Mouse (Mus musculus): ENCODE measurements at regions not wholly inside any gene's neighbourhood (a gene's known extent, or its start where the extent isn't known, plus 50 kb on each side); places are given as distances from the start of the nearest gene placed in this dataset.

GRCm38 (mm10) chr1:32872920-32873319, 325.8 kb upstream of the Gm5415 start:
- 84% methylated on average over 8 of the region's 8 CpGs for WGBS
- no peak for ATAC-seq (ENCODE audit: low FRiP score)
- Histone ChIP-seq H3K36me3 (ENCODE audit: control insufficient read depth, insufficient read depth, low read length) (no peaks in the 10 kb centered on the region), H3K27me3 (ENCODE audit: control insufficient read depth, insufficient read depth, low read length) (no peaks in the 10 kb centered on the region), H3K27ac (ENCODE audit: low read depth, low read length) (no peak overlapping the region), H3K9ac (ENCODE audit: low read depth, low read length) (no peak overlapping the region), H3K9me3 (ENCODE audit: control insufficient read depth, low read length) (no peaks in the 10 kb centered on the region), H3K4me1 (replicated peaks; ENCODE audit: control insufficient read depth, insufficient read depth, low read length) (no peaks in the 10 kb centered on the region), H3K4me3 (ENCODE audit: low read depth, low read length) (no peak overlapping the region), H3K4me2 (replicated peaks; ENCODE audit: low read depth, low read length) (no peak overlapping the region)
- DNase-seq (ENCODE audit: low spot score) = no peak

- ATAC-seq (ENCODE audit: low FRiP score) = no peak
- H3K4me3 ChIP-seq (ENCODE audit: low read depth, low read length) = no peak overlapping the region
- no peaks in the 10 kb centered on the region for H3K27me3 ChIP-seq (ENCODE audit: control insufficient read depth, insufficient read depth, low read length)
- H3K4me1 ChIP-seq (replicated peaks; ENCODE audit: control insufficient read depth, insufficient read depth, low read length) = no peaks in the 10 kb centered on the region
- no peak overlapping the region for H3K9ac ChIP-seq (ENCODE audit: low read depth, low read length)
- H3K9me3 ChIP-seq (ENCODE audit: control insufficient read depth, low read length) = no peaks in the 10 kb centered on the region
- no peaks in the 10 kb centered on the region for H3K36me3 ChIP-seq (ENCODE audit: control insufficient read depth, insufficient read depth, low read length)
- WGBS = 89% methylated on average over 1 of the region's 1 CpGs
- no peak overlapping the region for H3K4me2 ChIP-seq (replicated peaks; ENCODE audit: low read depth, low read length)
- no peak overlapping the region for H3K27ac ChIP-seq (ENCODE audit: low read depth, low read length)
- no peak for DNase-seq (ENCODE audit: low spot score)
Measured at GRCm38 (mm10) chr1:32866111-32866510, 319.0 kb upstream of the Gm5415 start.

- Histone ChIP-seq H3K4me1 (replicated peaks; ENCODE audit: control insufficient read depth, insufficient read depth, low read length) (no peaks in the 10 kb centered on the region), H3K27ac (ENCODE audit: low read depth, low read length) (no peak overlapping the region), H3K9me3 (ENCODE audit: control insufficient read depth, low read length) (no peaks in the 10 kb centered on the region), H3K4me2 (replicated peaks; ENCODE audit: low read depth, low read length) (no peak overlapping the region), H3K27me3 (ENCODE audit: control insufficient read depth, insufficient read depth, low read length) (no peaks in the 10 kb centered on the region), H3K9ac (ENCODE audit: low read depth, low read length) (no peak overlapping the region), H3K4me3 (ENCODE audit: low read depth, low read length) (no peak overlapping the region), H3K36me3 (ENCODE audit: control insufficient read depth, insufficient read depth, low read length) (no peaks in the 10 kb centered on the region)
- DNase-seq (ENCODE audit: low spot score) (no peak), ATAC-seq (ENCODE audit: low FRiP score) (no peak)
- 82% methylated on average over 1 of the region's 1 CpGs for WGBS
Measured at GRCm38 (mm10) chr1:32858040-32858439, 310.9 kb upstream of the Gm5415 start.

Data from hindbrain, embryonic 11.5 days (tissue).